Mouse (Mus musculus) liver (tissue): ENCODE results near the gene Hist1h2ai.

Source experiments
- DNase-seq: peaks from one replicate; pipeline ENCODE4 v3.0.0-alpha.2; 2020; ENCODE audit warnings: mixed read lengths

Hist1h2ai gene

DNA sequence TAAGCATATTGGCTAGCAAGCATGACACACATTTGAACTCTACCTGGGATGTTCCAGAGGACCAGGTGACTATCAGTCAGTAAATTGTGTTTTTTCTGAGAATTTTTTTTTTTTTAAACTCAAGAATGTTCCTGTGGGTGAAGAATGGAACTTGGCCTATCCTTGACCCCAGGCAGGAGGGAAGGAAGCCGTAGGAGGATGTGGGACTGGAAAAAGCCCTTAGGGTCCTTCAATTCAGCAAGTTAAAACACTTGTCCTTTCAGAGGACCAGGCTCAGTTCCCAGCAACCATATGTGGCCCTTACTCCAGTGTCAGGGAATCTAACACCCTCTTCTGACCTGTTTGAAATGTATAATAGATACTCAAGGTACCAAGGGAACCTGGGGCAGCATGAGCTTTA, 13.3 kb downstream of the Hist1h2ai start:
- DNase-seq, result no peak

DNA sequence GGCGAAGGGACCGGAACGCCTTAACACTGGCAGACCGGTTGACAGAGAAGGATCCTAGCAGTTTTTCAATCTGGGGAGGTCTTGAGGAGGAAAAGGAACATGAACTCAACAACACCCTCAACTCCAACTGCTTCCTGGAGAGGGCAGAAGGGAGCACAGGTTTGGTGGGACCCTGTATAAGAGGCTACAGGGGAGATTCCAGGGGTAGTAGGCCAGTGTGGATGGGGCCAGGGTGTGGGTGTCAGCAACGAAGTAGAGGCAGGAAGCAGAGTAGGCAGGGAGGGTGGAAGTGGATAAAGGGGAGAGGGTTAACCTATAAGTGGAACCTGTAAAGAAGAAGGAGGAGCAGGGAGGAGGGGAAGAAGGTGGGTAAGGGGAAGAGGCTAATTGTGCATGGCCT, 17.2 kb downstream of the Hist1h2ai start:
- peak; percentile 9 for DNase-seq

DNA sequence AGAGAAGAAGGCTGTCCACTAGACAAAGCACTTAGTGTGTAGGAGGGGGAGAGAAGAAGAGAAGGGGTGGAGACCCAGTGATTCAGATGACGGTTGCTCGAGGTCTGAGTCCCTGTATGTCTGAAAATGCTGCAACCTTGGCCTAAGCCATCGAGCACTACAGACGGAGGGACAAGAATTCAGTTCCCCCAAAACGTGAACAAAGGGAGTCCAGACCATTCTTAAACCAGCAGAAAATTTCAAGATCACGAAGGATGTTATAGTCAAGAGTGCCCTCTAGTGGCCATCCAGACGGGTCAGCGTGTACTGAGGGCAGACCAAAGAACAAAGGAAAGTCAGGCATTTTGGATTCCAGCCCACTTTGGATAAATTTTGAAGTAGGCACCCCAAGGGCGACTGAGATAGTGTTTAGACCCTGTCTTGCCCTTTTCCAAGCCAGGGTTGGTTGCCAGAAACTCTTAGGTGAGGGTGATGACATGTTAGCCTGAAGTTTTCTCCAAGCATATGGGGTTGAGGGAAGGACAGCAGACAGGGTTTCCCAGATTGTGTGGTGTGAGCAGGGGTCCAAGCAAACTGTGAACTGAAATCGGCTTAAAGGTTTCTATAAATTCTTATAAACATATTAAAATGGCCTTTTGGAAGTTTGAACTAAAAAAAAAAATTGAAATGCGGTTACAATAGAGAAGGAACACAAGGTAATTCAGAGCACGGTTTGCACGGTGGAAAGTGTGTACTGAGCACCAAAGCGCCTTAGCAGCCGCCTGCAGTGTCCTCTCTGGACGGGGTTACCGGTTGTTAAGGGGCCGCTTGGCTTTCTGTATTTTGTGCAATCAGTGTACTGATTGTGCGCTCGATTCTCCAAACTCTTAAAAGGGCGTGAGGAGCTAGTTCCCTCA, 18.0 kb downstream of the Hist1h2ai start:
- peak; percentile 78 for DNase-seq

DNA sequence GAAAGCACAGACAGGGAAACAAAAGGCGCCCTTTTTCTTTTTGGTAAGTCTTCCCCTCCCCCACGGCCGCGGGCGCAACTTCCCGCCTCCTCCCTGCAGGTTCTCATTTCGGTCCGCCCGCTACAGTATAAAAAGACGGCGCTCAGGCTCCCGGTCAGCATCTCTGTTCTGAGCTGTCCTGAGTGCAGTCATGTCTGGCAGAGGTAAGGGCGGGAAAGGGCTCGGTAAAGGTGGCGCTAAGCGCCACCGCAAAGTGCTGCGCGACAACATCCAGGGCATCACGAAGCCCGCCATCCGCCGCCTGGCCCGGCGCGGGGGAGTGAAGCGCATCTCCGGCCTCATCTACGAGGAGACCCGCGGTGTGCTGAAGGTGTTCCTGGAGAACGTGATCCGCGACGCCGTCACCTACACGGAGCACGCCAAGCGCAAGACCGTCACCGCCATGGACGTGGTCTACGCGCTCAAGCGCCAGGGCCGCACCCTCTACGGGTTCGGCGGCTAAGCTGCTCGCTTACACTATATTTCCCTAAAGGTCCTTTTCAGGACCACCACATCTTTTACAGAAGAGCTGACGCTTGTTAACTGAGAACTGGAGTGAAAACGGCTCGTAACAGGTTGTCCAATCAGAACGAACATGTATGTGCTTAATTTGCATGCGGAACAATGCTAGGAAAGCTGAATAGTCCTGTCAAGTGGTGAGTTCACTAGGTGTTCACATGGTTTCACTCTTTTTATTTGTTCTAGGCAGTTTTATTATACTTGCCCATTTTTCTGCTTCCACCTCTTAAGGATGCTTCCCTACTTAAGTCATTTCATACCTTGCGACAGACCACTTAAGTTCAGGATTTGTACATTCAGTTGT, 18.9 kb downstream of the Hist1h2ai start, which contains the start of gene Hist1h4j:
Gene Hist1h4j (plus strand): TSS at position 159 of the 862 bp plus-strand sequence.
- DNase-seq, result peak; percentile 94

DNA sequence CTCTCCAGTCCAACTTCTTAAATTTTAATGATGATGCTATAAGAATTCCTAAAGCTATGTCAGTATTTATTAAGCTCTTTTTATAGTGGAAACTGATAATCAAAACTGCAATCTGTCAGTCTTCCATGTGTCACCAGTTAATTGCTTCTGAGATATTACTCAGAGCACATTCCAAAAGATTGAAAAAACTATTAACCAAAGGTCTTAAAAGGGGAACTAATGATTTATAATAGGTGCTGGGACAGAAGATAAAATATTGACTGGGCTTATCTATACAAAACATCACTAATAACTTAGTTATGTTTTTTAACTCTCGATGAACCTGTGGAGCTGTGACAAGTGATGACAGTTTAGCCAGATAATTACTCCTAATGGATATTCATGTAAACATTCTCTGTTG, 28.8 kb downstream of the Hist1h2ai start:
- DNase-seq, result no peak

- peak; percentile 58 for DNase-seq
These were observed 33.4 kb downstream of the Hist1h2ai start for GRCm38 (mm10) chr13:21749387-21750158.

- DNase-seq, result peak; percentile 96
These were observed 34.2 kb downstream of the Hist1h2ai start, which contains the start of gene Hist1h4k for GRCm38 (mm10) chr13:21750159-21751017. Gene Hist1h4k, minus strand, starts transcription at chr13:21750505.

DNA sequence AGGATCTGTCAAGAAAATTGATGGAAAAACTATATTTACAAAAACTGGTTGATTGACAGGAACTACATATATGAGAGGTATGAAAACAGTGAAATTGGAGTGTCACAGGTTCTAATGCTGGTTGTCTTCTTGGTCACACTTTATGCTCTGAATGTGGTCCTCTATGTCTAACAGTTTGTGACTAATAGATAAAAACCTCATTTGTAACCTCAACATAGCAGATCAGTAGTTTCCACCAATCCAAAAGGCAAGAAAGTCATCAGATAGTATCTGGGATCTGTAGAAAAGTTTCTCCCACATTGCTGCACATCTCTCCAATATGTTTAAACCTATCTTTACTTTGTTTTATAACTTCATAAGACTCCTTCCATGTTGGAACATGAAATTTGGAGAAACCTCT, 35.2 kb downstream of the Hist1h2ai start:
- no peak for DNase-seq

DNA sequence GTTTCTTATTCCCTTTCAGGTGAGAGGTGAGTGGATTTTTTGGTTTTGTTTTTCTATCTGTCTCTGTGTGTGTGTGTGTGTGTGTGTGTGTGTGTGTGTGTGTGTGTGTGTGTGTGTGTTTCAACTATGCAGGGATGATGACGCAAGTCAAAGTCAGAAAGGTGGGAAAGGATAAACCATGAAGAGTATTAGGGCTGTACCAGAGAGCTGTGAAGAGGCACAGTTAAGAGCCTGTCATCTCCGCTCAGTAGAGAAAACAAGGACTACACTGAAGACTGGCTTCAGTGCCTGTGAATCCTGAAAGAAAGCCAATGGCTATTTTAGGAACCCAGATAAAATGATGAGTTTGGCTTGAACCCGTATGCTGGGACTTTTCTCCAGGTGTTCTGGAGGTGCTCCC, 35.6 kb downstream of the Hist1h2ai start:
- DNase-seq, result peak; percentile 16

DNA sequence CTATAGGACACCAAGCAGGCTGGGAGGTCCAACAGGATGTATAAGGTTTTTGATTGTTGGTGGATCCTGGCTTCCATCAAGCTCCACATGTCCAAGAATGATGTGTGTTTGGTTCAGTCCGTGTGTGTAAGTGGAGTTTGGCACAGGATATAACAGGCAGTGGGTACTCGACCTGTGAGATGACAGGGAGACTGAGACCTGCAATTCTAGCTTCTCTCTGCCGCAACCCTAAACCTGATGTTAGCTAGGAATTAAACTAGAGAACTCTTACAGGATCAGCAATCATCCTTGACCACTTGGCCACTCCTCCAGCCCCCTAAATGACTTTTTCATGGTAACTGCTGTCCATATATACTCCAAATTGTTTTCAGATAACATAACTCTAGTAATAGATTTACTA, 36.1 kb downstream of the Hist1h2ai start:
- peak; percentile 17 for DNase-seq

GRCm38 (mm10) chr13:21753051-21753523, 36.9 kb downstream of the Hist1h2ai start:
- DNase-seq, result no peak

- DNase-seq, result peak; percentile 88
These were observed 37.5 kb downstream of the Hist1h2ai start, which contains the start of the genes Hist1h2ak and Hist1h2bn for GRCm38 (mm10) chr13:21753524-21754285. Gene Hist1h2ak, minus strand, starts transcription at chr13:21753827. Gene Hist1h2bn, plus strand, starts transcription at chr13:21754123.

GRCm38 (mm10) chr13:21754294-21755001, 38.2 kb downstream of the Hist1h2ai start:
- DNase-seq, result peak; percentile 82

DNA sequence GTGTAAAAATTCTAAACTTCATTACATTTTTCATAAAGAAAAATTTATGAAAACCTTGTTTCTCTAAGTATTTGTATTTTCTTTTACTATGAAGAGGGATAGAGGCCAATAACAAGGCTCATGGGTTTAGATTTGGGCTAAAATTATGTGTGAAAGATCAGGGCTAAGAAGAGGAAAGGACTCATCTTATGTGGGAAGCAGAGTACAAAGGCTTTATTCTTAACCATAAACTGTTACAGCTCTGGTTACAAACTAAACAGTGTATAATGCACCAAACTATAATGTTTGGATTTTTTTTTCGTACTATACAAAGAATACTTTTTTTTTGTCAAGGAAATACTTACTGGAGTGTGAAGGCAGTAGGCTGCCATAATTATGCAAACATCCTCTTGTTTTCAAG, 39.5 kb downstream of the Hist1h2ai start:
- no peak for DNase-seq
